Mouse (Mus musculus) T-cell, adult 2 months (primary cell): ENCODE data around the gene Mip.
"Not testable (repeated sequence)": the region's sequence is repeated elsewhere in the genome, so short reads cannot be mapped to it uniquely, and the experiment has no call there.

Source experiments
- DNase-seq: peaks from one replicate; pipeline ENCODE4 v3.0.0; 2022; ENCODE audit warnings: low spot score

The Mip gene

DNA sequence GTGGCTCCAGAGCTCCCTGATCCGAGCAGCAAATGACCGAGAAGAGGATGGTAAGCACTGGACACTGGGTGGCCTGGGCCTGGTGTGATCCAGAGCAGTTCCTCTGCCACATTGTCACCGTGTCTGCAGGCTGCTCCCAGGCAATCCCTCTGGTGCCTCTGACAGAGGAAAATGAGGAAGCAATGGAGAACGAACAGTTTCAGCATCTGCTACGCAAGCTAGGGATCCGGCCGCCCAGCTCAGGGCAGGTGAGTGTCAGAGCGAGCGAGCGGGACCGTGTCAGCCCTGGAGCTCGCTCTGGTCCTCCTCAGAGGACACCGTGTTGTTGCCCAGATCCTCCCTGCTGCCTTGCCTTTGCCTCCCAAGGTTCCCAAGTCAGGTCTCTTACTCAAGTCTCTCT lies 24.9 kb downstream of the Mip start:
- no peak for DNase-seq

DNA sequence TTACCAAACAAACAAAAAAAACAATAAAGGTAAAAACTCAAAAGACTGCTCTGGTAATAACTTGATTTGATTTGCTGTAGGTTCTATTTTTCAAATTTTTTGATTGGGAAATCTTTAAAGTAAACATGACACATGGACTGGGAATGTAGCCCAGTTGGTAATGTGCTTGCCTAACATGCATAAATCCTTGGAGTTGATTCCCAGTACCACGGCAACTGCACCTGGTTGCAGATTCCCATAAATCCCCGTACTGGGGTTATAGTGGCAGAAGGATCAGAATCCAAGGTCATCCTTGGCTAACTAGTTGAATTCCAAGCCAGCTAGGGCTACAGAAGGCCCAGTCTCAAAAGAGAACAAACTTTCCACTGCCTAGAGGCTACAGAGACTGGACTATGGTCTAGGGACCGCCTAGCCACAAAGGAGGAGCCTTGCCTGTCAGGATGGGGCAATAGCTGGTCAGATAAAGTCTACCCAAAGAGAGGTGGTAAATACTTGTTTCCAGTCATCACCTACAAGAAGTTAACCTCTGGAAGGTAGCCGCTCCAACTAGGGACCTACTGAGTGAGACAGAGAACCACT lies 28.1 kb downstream of the Mip start, which contains the start of gene Apon:
Gene Apon (plus strand): TSS at position 420 of the 579 bp plus-strand sequence.
- no peak for DNase-seq

DNA sequence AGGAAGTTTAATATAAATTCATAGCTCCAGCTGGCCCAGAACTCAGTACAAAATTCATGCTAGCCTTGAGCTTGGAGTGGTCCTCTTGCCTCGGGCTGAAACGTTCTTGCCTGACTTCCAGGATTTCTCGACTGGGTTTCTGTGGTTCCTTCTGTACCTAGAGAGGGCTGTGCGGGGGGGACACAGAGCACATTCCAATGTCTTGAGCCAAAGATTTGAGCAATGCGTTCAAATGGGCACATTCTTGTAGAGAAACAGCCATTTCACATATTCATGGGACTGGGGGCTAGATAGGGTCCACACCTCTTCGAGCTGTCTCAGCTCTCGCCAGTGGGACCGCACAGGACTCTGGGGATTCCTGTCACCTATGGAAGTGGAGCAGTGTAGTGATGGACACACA lies 30.3 kb downstream of the Mip start:
- no peak for DNase-seq

DNA sequence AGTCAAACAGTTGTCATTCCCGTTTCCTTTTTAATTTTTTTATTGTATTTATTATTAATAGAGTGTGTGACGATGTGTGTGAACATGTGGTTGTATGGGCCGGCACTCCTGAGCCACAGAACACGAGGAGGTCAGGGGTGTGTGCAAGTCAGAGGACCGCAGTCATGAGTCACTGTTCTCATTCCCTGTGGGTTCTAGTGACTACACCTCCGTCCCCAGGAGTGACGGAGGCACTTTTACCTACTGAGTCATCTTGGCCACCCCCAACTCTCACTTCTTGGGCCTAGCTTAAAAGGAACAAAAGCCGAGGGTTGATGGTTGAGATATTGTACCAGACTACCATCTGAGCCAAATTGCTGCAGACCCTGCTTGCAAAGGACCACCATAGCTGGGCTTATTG lies 30.7 kb downstream of the Mip start:
- no peak for DNase-seq

DNA sequence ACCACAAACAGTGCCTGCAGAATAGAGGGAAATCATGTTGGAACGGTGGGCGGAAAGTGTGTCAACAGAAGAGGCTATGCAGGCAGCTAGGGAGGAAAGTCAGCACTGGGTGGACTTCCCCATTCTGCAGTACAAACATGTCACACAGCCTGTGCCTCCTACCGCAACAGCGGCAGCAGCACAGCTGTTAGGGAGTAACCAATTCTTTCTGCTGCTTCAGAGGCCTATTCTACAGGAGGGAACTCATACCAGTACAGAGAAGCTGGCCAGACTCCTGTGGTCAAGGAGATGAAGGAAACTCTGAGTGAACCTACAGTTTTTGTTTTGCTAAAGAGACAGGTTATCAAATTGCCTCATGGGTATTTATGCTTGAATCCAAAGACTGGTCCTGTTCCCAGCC lies 33.3 kb downstream of the Mip start:
- no peak for DNase-seq

DNA sequence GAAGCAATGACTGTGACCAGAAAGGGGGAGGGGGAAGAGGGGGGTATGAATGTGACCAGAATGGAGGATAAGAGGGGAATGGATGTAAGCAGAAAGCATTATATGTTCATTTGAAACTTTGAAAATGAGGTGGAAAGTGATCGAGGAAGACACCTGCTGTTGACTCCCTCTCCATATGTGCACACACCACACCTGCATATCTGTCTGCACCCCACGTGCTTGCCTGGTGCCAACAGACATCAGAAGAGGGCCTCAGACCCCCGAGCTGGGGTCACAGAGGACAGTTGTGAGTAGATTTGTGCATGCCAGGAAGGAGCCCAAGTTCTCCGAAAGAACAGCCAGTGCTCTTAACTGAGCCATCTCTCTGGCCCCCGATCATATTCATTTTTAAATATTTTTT lies 34.3 kb downstream of the Mip start:
- no peak for DNase-seq

DNA sequence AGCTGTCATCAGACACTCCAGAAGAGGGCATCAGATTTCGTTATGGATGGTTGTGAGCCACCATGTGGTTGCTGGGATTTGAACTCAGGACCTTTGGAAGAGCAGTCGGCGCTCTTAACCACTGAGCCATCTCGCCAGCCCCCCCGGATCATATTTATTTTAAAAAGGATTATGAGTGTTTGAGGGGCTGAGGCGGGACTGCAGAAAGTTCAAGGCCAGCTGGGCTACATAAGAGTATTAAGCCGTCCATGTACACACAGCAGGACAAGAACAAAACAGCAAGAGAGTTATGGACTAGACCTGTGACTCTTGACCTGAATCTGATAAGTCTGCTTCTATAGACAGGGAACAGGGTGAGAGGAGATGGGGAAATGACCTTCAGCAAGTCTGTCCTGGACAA lies 34.7 kb downstream of the Mip start:
- not testable (repeated sequence) for DNase-seq

DNA sequence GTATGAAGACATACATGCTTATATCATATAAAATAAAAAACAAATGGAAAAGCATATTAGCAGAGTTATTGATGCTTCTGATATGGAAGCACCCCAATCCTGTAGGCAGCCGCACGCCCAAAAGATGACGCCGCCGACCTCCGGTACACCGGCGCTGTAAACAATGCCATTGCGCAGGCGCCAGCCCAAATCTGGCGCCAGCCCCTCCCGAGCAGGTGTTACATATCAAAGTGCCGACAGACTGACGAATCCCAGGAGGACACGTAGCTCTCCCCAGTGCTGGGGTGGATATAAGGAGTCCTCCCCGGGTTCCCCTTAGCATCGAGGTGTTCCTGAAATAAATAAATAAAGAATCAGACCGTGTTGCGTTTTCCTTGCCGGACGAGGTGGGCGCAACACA lies 36.7 kb downstream of the Mip start:
- DNase-seq, result no peak

DNA sequence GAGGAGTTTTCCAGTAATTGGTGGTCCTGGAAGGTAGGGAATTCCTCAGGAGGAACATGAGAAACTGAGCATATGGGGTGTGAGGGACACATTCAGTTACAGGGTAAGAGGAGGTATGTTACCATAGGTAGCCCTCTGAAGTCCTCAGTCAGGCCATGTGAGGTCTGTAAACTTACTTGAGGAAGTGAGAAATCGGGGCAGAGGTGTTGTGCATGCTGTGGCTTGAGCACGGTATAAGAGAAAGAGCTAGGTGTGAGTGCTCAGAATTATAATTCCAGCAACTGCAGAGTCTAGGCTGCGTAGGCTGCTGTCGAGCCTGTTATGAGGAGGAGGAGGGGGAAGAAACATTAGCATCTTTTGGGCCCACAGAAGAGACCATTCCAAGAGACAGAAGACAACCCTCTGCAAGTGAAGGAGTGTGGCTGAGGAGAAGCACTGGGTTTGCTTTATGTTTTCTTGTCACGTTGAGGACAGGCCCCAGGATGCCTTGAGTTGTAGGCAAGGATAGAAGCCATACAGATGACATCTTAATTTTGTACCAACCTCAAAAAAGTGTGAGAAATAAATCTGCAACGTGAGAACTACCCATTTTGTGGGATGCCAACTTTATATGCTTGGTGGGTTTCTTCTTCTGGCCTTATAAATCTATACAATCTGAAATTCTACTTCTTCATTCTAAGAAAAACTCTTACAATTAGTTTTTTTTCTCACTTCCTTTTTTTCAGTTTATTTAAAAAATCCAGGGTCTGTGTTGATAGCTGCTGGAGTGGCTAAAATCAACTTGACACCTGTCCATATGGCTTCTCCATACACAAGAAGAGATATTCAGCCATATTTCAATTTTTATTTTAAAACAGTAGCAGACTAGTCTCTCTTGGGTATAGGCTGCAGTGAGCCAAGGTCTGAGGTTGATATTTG lies 38.0 kb downstream of the Mip start:
- no peak for DNase-seq

DNA sequence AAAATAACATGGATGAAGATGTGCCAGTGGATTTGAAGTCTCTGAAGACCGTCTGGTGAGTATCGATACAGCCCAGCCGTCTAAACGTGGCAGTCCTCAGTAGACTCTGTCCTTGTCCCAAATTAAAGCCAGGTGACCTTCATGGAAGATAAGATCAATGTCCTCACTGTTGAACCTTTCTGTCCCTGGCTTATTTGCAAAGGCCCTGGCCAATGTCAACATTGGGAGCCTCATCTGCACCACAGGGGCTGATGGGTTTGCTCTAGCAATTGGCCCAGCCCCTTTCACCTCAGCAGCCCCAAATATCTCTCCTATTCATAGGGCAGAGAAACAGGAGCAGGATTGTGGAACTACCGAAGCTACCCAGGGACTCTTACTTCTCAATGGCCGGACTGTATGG lies 42.7 kb downstream of the Mip start, which contains the start of gene Apof:
Gene Apof (plus strand): TSS at position 301 of the 400 bp plus-strand sequence.
- DNase-seq, result no peak

DNA sequence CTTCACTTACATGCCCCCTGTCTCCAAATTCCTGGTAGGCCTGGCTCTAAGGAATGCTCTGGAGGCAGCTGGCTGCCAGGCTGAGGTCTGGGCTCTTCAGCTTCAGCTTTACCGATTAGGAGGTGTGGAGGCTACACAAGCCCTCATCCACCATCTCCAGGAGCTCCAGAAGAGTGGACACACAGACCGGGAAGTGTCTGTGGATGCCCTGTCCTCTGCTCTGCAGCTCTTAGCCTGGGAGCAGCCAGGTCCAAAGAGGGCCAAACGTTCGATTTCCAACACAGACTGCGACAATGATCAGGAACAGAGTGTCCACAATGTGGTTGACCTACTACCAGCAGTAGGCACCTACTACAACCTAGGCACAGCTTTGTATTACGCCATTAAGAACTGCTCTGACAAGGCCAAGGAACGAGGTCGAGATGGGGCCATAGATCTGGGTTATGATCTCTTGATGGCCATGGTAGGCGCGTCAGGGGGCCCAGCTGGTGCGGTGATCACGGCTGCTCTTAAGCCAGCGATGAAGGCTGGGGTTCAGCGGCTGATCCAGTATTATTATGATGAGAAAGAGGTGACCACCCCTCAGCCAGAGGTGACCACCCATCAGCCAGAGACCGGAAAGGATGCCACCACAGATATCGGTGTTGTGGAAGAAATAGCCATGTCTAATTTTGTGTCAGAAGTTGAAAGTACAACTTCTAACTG lies 43.7 kb downstream of the Mip start:
- DNase-seq, result no peak

DNA sequence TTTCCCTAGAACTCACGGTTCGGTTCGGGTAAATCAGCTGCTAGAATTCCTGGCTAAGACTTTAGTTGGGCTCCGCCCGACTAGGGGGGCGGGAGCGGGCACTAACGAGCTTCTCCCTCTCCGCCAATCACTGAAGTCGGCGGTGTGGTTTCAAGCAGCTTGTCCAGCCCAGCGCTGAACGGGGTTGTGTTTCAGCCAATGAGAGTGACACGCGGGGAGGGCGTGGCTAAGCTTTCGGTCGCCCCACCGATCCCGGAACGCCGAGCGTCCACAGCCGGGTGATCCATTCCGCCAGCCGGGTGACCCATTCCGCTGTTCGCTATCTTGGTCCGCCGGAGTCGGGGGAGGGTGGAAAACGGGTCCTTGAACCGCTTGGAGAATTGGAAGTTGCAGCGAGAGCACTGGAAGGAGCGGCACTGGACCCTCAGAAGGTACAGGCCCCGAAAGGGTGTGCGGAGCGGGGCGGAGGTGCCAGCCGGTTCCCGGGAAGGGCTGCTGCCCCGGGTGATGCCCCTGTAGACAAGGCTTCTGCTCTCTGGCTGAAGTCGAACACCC lies 44.7 kb downstream of the Mip start, which contains the start of gene Stat2:
Gene Stat2 (plus strand): TSS at position 273 of the 555 bp plus-strand sequence.
- peak; percentile 92 for DNase-seq

DNA sequence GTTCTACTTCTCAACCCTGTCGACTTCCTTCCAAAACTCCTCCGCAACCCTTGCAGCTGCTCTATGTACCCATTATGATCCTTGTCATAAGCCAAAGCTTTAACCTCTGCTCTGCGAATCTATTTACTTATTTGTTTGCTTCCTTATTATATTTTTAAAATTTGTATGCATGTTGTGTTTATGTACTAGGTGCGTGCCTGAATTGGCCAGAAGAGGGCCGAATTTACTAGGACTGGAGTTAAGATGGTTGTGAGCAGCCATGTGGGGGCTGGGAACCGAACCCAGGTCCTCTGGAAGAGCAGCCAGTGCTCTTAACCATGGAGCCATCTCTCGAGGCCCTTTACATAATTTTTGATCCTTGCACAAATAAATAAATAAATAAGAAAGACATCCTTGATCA lies 45.2 kb downstream of the Mip start:
- DNase-seq, result no peak

DNA sequence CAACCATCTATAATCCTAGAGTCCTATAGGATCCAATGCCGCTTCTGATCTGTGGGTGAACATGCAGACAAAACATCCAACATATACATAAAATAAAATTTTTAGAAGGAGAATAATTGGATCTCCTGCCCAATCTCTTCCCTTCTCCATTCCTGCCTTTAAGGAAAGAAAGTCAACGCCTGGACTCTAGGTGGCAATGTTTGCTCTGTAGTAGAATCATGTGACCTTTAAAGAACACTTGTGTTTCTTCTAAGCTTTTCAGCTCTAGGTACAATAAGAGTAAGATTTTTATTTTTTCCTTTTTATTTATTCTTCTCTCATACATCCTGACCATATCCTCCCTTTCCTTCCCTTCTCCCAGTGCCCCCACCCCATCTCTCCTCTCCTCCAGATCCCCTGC lies 46.2 kb downstream of the Mip start:
- DNase-seq, result no peak

DNA sequence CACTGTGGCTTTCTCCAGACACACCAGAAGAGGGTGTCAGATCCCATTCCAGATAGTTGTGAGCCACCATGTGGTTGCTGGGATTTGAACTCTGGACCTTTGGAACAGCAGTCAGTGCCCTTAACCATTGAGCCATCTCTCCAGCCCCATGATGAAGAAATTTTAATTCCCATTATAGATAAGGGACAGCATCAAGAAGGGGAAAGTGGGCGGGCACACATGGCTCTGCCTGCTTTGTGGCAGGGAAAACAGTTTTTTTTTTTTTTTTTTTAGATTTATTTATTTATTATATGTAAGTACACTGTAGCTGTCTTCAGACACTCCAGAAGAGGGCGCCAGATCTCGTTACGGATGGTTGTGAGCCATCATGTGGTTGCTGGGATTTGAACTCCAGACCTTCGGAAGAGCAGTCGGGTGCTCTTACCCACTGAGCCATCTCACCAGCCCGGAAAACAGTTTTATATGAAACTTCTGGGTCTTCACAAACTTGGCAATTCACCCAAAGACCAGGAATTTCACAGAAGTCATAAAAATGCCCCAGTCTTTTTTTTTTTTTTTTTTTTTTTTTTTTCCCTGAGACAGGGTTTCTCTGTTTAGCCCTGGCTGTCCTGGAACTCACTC lies 47.3 kb downstream of the Mip start:
- DNase-seq, result not testable (repeated sequence)

DNA sequence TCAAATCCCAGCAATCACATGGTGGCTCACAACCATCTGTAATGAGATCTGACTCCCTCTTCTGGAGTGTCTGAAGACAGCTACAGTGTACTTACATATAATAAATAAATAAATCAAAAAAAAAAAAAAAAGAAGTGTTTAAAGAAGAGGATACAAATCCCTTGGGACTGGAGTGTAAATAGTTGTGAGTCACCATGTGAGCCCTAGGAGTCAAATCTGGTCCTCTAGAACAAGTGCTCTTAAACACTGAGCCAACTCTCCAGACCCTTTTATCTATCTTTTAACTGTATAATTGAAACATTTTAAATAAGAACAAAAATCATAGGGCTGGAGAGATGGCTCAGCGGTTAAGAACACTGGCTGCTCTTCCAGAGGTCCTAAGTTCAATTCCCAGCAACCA lies 49.7 kb downstream of the Mip start:
- not testable (repeated sequence) for DNase-seq

DNA sequence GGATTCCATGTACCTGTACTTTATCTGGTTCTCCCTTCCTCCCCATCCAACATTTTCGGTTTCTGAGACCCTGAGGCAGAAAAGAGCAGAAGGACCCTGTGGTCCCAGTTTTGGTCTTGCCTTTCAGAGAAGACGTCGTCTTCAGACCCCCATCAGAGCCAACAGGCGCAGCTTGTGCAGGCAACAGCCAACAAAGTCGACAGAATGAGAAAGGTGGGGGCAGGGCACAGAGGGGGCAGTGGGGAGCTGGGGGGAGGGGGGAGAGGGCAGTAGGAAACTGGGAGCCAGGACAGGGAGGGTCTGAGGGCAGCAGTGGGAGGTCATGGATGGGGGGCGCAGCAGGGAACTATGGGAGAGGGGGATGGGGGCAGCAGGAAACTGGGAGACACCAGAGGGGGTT lies 52.5 kb downstream of the Mip start:
- no peak for DNase-seq

DNA sequence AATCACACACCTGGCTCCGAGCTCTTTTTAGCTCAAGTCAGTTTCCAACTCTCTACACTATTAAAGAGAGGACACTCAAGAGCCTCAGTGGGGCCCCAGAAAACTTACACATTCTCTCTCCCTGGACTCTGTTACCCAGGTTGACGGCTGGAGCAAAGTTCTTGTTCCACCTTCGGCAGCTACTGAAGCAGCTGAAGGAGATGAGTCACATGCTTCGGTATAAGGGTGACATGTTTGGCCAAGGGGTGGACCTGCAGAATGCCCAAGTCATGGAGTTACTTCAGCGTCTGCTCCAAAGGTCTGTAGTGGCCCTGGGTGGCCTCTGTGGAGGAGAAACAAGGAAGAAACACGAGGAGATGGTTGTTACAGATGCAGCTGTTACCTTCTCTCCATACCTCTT lies 55.3 kb downstream of the Mip start:
- no peak for DNase-seq
